Comparison of ENCODE assay signal across 24 mouse cellular contexts in genomic region chr6:87131078-87131477, GRCm38 (mm10). TPM values are rescaled to one million over a fixed set of nuclear protein-coding genes. Genes with fewer than 3 reads are reported as not detected.
DNase-seq lines count a peak whose midpoint lies in the region; ATAC-seq and TF ChIP-seq lines count a peak whose summit lies in the region.
"Had no signal": no experiment of that assay in that cellular context is flagged by ENCODE, and none has a peak within 500 bp of the region (broad histone marks: within the 10 kb centered on the region; RNA-seq: fewer than 3 reads in every experiment).

No protein-coding gene starts in this region.

- WGBS in spleen, adult 2 months, result 84% methylated on average over 1 of the region's 1 CpGs
- 46% methylated on average over 1 of the region's 1 CpGs for WGBS in heart, embryonic 11.5 days (ENCODE audit: insufficient replicate concordance)

- no peak for ATAC-seq in heart, embryonic 11.5 days (replicated peaks; ENCODE audit: insufficient number of reproducible peaks, low FRiP score, low TSS enrichment)
- ATAC-seq: hindbrain, postnatal 0 days had no signal

- no peak for DNase-seq in left cerebral cortex, adult 2 months (ENCODE audit: extremely low spot score in 1 of 2, low spot score in 2 of 2)
- no peak for DNase-seq in left cerebral cortex, postnatal 4 days
- DNase-seq in spleen, adult 2 months (ENCODE audit: low read depth in 1 of 2, low spot score in 2 of 2), result no peak
- DNase-seq in spleen, postnatal 10 days (ENCODE audit: low spot score in 2 of 2), result no peak
- DNase-seq in ZHBTc4 (ENCODE audit: low read depth, low spot score), result peak; percentile 28
- DNase-seq in heart, adult 9 months (ENCODE audit: low spot score in 2 of 2), result no peak
- DNase-seq: adrenal gland, adult 2 months; cerebellum, adult 18-20 months; cerebellum, postnatal 14 days; heart, postnatal 10 days; kidney, adult 11 months; lung, embryonic 14.5 days; lung, postnatal 4 days; thymus, postnatal 25 days had no signal

- H3K9ac ChIP-seq in heart, embryonic 11.5 days (ENCODE audit: low read depth, low read length), result no peak overlapping the region
- H3K9ac ChIP-seq: heart, embryonic 12.5 days; kidney, embryonic 15.5 days; lung, embryonic 14.5 days had no signal

- intact Hi-C loops in left cerebral cortex, adult 2 months (cut with DNase I), result no loop called here
- intact Hi-C loops in left cerebral cortex, postnatal 4 days (cut with DNase I), result no loop called here

- no peak for TF ChIP-seq POLR2A in spleen, adult 2 months (IDR thresholded peaks at IDR 0.05; ENCODE audit: low read depth, low read length)

- H3K27ac ChIP-seq in left cerebral cortex, adult 2 months, result no peak overlapping the region
- 0 out of 2 replicates have a peak overlapping the region, but pooled peaks have one; percentile 16 for H3K27ac ChIP-seq in spleen, adult 2 months (ENCODE audit: insufficient read depth, low read length)
- no peak overlapping the region for H3K27ac ChIP-seq in heart, embryonic 11.5 days (ENCODE audit: low read depth, low read length)
- H3K27ac ChIP-seq: hindbrain, postnatal 0 days; kidney, embryonic 15.5 days had no signal

- H3K36me3 ChIP-seq in spleen, adult 2 months (ENCODE audit: control insufficient read depth, insufficient read depth, low read length), result no peaks in the 10 kb centered on the region
- H3K36me3 ChIP-seq in heart, embryonic 11.5 days (ENCODE audit: control insufficient read depth, insufficient read depth, low read length), result peaks cover 2% of the 10 kb centered on the region; the same call in 1 of the 2 replicates

- H3K4me3 ChIP-seq in left cerebral cortex, adult 2 months, result no peak overlapping the region
- H3K4me3 ChIP-seq in spleen, adult 2 months (ENCODE audit: extremely low read depth, insufficient read depth, insufficient read length), result no peak overlapping the region
- H3K4me3 ChIP-seq in heart, embryonic 11.5 days (ENCODE audit: low read depth, low read length), result no peak overlapping the region
- H3K4me3 ChIP-seq: heart, embryonic 12.5 days; kidney, embryonic 15.5 days had no signal

- no peaks in the 10 kb centered on the region for H3K27me3 ChIP-seq in spleen, adult 2 months (ENCODE audit: control insufficient read depth, insufficient read depth, low read length)
- H3K27me3 ChIP-seq in heart, embryonic 11.5 days (ENCODE audit: control insufficient read depth, insufficient read depth, low read length), result no peaks in the 10 kb centered on the region
- H3K27me3 ChIP-seq: heart, embryonic 12.5 days; kidney, embryonic 15.5 days had no signal

- H3K9me3 ChIP-seq in heart, embryonic 11.5 days (replicated peaks; ENCODE audit: control insufficient read depth, low read length), result peaks cover 3% of the 10 kb centered on the region; the same call in 1 of the 2 replicates

- no peak overlapping the region for H3K4me2 ChIP-seq in heart, embryonic 11.5 days
- H3K4me2 ChIP-seq: heart, embryonic 12.5 days; kidney, embryonic 15.5 days; liver, embryonic 11.5 days; lung, embryonic 14.5 days had no signal

- peak; percentile 21 for TF ChIP-seq CTCF in left cerebral cortex, adult 2 months (IDR thresholded peaks at IDR 0.05)
- no peak for TF ChIP-seq CTCF in spleen, adult 2 months (IDR thresholded peaks at IDR 0.05; ENCODE audit: extremely low read depth, insufficient read depth, insufficient read length, insufficient replicate concordance)

- H3K4me1 ChIP-seq in spleen, adult 2 months (ENCODE audit: control insufficient read depth, insufficient read depth, insufficient read length), result peaks cover 12% of the 10 kb centered on the region; the same call in 1 of the 2 replicates
- peaks cover 8% of the 10 kb centered on the region for H3K4me1 ChIP-seq in heart, embryonic 11.5 days (ENCODE audit: control insufficient read depth, insufficient read depth, low read length)

RNA-seq across cellular contexts. Expression of gene D6Ertd527e, which starts 26.5 kb away (rescaled TPM):
- total RNA-seq in left cerebral cortex, adult 2 months (2021), result not detected
- total RNA-seq in left cerebral cortex, postnatal 4 days (2021), result under 1 TPM in 1 of 2 experiments, not detected in 1; 0.26 TPM
- 0.90 and 2.9 TPM in 2 replicates for polyA plus RNA-seq in spleen, adult 2 months (2012; rRNA removed)
- 0.13 and 0.17 TPM in 2 replicates for polyA plus RNA-seq in heart, embryonic 11.5 days (2014; fragmentation: Nextera tagmentation; extraction: Ambion mirVana)
- total RNA-seq: adrenal gland, adult 2 months; gastrocnemius, adult 18-20 months; heart, postnatal 10 days; layer of hippocampus, postnatal 10 days; megakaryocyte-erythroid progenitor cell, adult 5-6 weeks had no signal
- polyA plus RNA-seq: C2C12; hindbrain, embryonic 11.5 days had no signal
